Mouse (Mus musculus): Measurements from ENCODE around the gene Mreg.
A peak's percentile ranks its signal among the peaks of the same experiment; 100 is the strongest.

Mreg gene

DNA sequence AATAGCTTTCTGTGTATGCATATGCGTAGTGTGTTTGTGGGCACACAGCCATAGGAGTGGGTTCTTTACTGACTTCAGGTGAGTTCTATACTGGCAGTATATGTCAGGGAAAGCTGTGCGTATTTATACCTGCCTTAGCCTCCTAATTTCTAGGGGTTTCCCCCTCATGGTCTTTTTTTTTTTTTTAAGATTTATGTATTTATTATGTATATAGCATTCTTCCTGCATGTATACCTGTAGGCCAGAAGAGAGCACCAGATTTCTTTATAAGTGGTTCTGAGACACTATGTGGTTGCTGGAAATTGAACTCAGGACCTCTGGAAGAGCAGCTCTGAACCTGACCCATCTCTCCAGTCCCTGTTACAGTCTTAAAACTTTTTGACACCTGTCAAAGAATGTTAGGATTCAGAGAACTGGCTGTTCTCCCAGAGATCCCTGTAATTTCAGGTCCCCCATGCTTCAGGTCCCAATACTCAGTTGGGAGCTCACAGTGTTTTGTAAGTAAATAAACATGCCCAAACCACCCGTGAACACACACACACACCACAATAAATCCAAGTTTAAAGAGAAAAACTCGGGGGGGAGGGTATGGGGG lies 14.9 kb upstream of the Mreg start:
- DNase-seq (ENCODE audit: low spot score), result no peak

DNA sequence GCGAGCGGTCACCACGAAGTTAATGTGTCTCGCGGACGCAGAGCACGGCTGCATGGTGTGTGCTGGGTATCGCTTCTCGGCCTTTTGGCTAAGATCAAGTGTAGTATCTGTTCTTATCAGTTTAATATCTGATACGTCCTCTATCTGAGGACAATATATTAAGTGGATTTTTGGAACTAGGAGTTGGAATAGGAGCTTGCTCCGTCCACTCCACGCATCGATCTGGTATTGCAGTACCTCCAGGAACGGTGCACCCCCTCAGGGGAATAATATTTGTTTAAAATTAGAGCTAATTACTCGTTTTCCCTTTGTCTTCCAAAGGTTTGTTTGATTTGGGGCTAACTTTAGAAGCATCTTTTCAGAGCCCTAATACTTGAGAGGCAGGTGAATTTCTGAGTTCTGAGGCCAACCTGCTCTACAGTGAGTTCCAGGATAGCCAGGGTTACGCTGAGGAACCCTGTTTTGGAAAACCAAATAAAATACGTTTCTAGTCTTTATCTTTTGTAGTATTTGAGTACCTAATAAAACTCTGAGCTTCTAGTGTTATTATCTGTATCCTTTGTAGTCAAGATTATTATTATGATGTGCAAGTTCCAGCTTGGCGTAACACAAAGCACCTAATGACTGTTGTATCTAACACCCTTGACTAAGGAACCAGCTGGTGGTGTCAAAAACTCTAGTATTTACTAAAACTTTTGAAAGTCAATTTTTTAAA lies 14.2 kb upstream of the Mreg start:
- no peak for DNase-seq (ENCODE audit: low spot score)

DNA sequence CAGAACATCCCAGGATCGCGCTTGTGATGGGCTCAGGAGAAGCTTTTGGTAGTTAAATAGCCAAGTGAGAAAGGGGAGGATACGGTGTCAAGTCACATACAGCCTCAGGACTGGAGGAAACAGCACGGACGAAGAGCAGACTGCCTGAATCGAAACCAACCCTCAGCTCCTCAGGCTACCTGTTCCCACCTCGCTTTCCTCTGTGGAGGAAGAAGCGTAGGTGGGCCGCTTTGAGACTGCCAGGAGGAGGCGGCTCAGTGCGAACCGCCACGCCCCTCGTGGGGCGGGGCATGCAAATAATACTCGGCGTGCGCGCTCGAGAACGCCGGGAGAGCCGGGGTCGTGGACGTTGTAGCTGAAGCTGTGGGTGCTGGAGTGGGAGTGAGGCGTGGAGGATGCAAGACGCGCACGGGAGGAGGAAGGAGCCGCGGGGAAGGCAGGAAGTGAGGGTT lies 13.6 kb upstream of the Mreg start:
- DNase-seq (ENCODE audit: low spot score), result peak; percentile 76

DNA sequence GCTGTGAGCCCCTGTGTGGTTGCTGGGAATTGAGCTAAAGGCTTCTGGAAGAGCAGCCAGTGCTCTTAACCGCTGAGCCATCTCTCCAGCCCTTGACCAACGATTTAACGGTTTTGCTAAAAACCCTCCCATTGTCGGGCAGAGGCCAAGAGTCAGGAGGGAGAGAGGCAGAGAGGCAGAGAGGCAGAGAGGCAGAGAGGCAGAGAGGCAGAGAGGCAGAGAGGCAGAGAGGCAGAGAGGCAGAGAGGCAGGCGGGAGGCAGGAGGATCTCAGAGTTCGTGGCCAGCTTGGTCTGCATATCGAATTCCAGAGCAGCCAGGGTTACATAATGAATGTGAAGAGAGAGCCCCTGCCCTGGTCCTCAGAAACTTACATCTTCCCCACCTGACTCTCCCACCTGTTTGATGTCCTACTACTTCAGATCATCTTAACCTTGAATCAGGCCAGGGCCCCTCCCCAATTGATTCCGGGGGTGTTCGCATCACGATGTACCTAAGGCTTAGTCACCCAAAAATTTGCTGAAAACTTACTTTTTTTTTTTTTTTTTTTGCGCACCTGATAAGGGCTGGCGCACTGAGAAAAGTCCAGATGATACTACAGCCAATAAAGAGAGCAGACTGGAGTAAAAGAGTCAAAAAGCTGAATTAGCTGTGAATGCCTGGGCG lies 13.1 kb upstream of the Mreg start:
- no peak for DNase-seq (ENCODE audit: low spot score)

DNA sequence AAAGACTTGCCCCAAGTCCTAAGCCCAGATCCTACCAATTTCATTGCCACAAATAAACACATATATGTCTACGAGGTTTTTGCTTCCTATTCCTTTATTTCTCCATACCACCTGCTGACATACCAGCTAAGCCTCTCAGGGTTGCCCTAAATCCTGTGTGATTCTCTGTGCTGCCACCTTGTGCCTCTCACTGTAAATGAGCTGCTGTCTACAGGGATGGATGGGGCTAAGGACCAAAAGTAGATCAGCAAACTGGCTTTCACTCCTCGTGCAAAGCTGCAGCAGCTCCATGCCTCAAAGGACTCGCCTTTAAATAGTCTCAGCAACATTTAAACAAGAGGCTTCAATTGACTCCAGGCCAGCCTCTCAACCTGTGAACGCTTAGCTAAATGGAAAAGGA lies 7.9 kb upstream of the Mreg start:
- DNase-seq (ENCODE audit: low spot score), result peak; percentile 38

DNA sequence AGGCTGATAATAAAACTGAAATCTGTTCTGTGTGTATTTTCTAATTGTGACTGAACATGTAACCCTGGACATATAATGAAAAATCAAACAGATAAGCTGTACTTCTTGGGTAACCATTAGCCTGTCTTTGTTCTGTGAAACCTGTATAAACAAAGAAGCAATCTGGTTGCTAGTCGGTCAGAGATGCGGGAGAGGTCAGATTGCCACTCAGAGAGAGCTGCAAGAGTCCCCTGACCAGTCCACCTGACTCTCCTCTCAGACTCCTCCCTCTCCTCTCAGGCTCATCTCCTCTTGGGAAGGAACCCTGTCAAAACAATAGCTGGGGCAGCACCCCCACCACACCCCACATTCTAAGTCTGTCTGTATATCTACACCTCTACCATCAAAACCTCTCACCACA lies 7.0 kb upstream of the Mreg start:
- no peak for DNase-seq (ENCODE audit: low spot score)

DNA sequence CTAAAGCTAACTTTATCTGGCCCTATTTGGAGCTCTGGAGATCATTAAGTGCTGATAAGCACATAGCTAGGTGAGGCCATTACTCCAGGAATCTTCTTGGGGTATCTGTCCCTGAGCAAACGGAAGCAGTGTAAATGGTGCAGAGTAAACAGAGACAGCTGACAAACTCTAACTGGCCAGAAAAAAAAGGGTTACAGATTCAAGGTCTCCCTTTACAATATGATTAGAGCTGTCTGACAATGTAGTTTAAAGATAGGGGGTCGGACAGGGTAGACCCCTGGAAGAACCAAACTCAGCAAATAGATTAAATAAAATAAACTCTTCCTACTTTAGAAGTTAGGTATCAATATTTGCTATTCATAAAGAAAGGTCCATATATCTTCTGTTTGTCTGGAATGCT lies 6.5 kb upstream of the Mreg start:
- DNase-seq (ENCODE audit: low spot score), result no peak

DNA sequence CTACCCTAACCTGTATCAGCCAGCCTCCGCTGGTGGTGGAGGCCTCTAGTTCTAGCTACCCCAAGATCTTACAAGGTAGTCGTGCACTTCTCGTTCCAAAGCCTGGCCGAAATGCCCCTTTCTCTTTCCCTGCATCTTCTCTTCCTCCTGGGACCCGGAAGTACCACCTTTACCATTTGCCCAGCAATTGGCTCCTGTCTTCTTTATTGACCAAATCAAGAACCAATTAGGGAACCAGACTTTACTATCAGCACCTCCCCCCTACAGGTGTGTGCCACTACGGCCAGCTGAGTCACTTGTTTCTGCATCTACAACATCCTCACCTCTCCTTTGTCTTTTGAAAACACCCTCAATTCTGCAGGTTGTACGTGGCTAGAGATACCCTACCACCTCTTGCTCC lies 4.7 kb upstream of the Mreg start:
- no peak for DNase-seq (ENCODE audit: low spot score)

DNA sequence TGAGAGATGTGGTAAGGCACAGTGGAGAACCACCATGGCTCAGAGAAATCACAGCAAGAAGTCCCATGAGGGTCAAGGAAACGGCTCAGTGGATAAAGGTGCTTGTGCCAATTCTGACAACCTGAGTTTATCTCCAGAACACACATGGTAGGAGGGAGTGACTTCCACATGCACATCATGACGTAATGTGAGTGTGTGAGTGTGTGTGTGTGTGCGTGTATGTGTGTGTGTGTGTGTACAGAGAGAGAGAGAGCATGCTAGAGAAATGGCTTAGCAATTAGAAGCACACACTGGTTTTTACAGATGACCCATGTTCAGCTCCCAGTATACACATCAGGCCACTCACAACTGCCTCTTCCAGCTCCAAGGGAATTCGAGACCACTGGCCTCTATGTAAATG lies 3.1 kb upstream of the Mreg start:
- no peak for DNase-seq (ENCODE audit: low spot score)

DNA sequence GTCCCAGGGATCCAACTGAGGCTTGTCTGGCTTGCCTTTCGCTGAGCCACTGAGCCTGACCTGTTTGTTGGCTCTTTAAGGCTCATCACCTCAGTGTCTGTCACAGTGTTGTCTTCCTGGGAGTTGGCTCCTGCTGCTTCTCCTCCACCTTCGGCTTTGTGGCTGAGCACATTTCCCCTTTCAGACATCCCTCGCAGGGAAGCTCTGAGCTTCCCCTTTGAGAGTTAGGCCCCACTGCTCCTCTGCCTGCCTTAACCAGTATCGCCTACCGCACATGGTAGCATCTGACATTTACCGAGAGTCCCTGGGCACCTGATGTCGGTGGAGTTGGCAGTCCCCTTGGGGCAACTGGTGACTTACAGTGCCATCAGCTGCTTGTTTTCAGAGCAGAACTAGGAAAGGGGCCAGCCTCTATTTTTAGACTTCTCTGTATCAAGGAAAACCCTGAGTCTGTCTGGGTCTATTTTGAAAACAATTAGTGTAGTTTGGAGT lies 2.4 kb upstream of the Mreg start:
- no peak for DNase-seq (ENCODE audit: low spot score)

DNA sequence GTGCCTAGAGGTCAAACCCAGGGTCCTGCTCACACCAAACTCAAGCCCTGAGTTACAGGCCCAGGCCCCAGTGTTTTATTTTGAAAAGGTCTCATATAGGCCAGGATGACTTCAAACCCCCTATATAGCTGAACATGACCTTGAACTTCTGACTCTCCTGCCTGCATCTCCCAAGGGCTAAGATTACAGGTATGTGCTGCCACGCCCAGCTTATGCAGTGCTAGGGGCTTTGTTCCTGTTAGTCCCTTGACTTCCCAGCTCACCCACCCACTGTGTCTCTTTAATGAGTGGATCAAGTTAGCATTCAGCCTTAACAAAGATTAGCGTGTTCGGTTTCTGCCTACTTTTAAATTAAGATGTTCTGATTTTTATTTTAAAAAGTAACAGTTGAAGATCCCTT lies 1.8 kb upstream of the Mreg start:
- DNase-seq (ENCODE audit: low spot score), result no peak

DNA sequence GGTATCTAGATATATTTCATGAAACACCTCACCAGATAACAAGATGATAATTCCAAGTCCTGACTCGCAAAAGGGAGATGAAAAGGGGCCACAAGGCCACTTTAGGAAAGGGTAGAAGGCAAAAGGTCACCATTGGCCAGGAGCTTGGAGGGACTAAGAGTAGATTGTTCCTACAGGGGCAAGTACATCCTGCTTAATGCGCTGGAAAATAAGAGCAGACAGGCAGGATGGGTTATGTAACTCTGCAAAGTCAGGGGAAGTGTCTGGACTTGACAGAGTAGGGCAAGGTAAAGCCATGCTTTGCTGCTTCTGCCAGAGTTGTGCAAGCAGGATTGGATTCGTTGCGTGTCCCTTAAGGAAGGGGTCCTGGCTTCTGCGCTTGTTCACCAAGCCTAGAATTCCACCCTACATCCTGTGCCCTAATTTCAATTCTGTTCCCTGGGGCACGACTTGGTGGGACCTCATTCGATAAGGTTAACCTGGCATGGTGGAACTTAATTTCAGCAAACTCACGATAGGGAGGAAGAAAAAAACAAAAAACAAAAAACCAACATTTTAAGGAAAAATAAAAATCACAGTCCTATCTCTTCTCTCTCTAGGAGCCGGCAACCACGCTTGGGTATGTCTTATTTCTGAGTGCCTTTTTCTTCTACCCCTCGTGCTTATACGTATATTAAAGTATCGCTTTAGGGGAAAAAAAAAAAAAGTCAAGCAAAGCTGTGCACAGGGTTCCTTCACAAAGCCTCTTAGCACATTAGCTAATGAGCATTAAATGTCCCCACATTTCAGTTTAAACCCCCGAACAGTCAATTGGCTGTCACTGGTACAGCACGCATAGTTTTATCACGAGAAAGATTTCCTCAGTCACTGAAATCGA lies 1.1 kb downstream of the Mreg start:
- no peak for DNase-seq (ENCODE audit: low spot score)

DNA sequence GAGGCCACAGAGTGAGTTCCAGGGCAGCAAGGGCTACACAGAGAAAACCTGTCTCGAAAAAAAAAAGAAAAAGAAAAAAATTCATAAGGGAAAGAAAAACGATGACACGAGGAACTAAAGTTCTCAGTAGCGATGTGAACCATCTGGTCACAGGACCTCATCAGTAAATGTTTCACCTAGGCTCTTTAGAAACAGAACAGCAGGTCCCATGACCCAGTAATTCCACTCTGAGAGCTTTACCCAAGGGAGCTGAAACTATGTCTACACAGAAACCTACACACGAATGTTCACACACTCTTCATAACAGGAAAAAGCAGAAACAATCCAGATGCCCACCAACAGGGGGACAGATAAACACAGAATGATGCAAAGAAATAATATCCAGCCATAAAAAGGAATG lies 4.0 kb downstream of the Mreg start:
- no peak for DNase-seq (ENCODE audit: low spot score)

DNA sequence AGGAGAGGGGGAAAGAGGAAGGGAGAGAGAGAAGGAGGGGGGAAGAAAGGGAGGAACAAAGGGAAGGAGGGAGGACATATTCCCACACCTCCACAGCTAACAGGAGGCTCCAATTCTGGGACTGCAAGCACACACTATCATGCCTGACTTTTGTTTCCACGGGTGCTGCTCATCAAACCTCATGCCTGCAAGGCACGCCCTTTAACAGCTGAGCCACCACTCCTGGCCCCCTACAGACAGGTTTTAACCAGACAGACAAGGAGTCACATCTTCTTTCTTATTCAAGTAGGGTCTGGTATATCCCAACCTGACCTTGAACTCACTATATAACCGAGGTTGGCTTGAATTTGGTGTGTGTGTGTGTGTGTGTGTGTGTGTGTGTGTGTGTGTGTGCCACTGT lies 7.0 kb downstream of the Mreg start:
- no peak for DNase-seq (ENCODE audit: low spot score)

DNA sequence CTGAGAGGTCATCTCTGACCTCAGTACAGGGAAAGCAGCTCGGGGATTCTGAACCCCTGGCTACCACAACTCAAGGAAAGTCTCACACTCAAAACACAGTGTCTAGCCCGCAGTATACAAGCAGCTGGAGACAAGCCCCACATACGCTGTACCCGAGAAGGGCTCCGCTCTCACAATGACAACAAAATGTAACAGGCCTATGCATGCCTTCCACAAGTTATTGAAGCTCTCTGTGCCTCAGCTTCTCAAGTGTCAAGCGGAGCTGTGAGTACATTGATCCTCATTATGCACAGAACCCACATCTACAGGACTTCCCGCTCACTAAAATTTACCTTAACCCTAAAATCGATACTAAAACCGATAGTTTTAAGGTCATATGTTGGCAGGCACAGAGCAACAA lies 8.9 kb downstream of the Mreg start:
- DNase-seq (ENCODE audit: low spot score), result no peak

DNA sequence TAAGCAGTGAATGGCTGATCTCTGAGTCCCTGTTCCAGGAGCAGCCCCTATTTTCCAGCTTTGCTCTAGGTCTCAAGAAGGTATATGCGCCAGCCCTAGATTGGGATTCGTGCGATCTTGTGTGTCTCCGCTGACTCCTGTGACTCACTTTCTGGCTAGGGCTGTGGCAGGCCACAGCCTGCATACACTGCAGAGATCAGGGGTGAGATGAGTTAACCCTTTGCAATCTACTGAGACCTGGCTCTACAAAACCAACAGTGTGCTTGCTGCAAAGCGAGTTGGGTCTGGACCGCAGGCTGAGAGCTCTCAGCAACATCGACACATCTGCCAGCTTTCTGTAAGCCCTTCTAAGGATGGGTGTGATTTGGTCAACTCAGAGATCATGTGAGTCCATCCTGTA lies 9.4 kb downstream of the Mreg start:
- DNase-seq (ENCODE audit: low spot score), result no peak

DNA sequence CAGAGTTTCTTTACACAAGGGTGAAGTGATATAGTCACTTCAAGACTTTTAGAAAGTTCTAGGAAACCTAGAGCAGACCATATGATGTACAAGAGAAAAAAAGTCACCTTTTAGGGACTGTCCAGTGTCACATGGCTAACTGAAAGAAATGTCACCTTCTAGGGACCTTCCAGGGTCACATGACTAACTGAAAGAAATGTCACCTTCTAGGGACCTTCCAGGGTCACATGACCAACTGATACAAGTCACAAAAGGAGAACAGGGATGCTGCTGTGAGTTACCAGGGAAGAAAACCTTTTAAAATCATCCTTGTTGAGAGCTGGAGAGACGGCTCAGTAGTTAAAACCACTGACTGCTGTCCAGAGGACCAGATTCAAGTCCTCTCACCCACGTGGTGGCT lies 10.0 kb downstream of the Mreg start:
- no peak for DNase-seq (ENCODE audit: low spot score)

DNA sequence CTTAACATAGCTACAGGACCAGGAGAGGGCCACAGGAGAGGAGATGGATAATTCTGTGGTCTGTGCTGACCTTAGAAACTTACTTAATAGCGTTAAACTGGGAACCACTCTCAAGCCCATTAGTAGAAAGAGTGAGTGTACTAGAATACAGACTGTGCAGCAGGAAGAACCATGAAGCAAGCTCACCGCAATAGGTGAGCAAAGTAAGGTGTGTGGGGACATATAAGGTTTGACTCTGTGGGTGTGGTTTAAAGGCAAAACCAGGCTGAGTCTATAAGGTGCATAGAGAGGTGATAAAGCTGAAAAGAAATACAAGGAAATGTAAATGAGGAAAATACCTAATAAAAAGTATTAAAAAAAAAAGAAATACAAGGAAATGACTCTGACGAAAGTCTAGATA lies 11.0 kb downstream of the Mreg start:
- DNase-seq (ENCODE audit: low spot score), result no peak

DNA sequence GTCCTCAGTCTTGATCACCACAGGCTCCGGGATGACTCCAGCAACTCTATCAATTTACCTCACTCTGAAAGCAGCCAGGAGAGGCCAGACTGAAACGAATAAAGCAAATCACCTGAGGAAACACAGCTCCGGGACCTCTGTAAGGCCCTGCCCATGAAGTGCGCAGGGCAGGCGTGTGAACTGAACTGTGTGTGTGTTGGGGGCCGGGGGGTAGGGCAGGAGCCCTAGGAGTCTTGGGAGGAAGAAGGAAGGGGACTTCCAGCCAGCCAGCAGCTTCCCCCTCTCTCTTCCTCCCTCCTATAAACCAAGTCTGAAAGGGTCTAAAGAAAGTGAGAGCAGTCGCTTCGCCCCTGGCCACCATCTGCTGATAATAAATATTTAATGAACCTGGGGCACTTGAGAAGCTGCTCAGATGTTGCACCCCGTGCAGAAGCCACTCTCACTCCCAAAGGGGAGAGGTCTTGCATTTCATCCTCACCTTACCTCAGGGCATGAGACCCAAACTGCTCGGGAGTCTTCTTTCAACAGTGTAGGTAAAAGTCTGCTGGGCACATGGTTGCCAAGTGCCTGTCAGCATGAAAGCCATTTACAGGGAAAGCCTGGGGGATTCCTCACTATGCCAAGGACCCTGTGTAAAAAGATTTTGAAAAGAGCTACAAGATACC lies 13.8 kb downstream of the Mreg start:
- DNase-seq (ENCODE audit: low spot score), result no peak

DNA sequence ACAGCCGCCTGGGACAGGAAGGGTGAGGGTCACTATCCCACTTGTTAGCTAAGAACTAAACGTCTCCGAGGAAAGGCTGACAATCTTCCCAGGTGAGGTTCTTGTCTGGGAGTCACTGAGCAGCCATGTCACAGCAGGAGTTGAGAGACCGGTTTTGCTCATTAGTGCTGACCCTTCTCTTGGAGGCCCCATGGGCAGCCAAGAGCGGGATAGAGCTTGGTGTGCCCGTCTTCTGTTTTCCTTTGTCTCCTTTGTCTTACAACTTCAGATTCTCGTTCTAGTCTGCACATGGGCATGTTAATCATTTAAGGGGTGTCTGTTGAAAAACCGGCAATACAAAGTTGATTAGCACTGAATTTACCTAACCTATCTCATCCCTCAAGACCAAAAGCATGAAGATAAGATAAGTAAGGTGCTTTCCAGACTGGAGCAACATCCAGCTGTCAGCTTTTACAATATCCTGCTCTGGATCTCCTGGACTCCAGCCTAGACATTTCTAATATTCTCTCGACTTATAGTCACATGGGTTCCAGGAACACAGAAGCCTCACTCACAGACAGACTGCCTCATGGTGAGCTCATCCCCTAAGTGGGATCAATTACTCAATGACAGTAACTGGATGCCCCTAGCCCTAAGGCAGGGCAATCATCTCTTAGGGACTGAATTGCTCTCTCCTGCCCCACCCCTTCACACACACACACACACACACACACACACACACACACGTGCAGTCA lies 15.3 kb downstream of the Mreg start:
- no peak for DNase-seq (ENCODE audit: low spot score)

DNA sequence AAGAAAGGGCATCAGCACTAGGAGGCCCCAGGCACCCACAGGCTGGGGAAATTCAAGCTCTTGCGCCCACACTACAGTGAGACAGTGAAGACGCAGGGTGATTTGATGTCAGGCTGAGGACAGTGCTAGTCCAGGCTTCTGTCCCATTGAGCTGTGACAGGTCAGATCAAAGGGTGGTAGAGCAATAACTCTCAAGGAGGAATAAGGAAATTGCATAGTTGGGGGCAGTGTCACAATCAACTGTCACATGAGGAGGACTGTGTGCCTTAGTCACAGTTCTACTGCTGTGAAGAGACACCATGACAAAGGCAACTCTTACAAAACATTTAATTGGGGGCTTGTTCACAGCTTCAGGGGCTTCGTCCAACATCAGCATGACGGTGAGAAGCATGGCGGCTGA lies 16.0 kb downstream of the Mreg start:
- DNase-seq (ENCODE audit: low spot score), result no peak

Data from left cerebral cortex, adult 11 months (tissue).